Mouse (Mus musculus): ENCODE data around the gene Ankef1. TPM values are rescaled to one million over a fixed set of nuclear protein-coding genes. Genes with fewer than 3 reads are reported as not detected.

Gene Ankef1
- total RNA-seq, 2 experiments from 2014 or later: not detected

DNA sequence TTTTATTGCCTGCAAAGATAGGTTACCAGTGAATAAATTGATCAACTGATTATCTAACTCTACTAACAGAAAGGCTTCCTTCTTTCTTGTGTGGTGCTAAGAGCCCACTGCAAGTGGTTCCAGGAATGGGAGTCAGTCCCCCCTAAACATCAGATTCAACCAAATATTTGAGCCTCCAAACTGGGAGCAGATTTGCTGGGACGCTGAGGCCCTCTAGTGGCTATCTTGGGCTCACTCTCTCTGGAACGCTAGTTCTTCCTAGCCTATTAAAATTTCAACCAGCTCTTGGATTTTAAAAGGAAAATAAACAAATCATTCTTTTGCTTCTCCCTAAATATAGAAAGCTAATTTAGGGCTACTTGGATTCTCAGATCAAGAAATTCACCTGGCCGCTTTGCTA is 94.7 kb downstream of the Ankef1 start:
- no peak; the same call in 1 of the 2 replicates for ATAC-seq (replicated peaks; ENCODE audit: low FRiP score, low TSS enrichment, poor library complexity, severe bottlenecking)

- ATAC-seq (replicated peaks; ENCODE audit: low FRiP score, low TSS enrichment, poor library complexity, severe bottlenecking): no peak
Measured at GRCm38 (mm10) chr2:136598743-136599142, 97.0 kb downstream of the Ankef1 start.

DNA sequence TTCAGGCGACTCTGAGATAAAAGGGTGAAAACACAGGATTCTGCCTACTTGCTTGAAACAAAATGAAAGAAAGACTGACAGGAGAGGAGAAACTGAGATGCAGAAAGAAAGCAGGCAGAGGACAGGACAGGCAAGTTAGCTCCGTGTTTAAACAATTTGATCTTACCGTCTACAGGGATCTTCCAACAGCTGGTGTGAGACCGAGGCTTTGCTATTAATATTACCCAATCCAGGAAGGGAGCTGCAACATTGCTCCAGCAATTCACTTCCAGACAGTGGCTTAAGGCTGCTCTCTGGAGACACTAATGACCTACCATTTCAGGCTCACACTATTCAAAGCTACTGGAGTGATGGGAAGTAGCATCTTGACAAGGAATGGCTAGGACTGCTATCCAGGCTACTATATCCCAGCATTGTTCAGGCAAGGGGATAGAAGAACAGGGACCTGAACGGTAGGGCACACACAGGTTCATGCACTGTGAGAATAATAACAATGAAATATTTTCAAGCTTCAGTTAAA is 99.0 kb downstream of the Ankef1 start:
- no peak for ATAC-seq (replicated peaks; ENCODE audit: low FRiP score, low TSS enrichment, poor library complexity, severe bottlenecking)

DNA sequence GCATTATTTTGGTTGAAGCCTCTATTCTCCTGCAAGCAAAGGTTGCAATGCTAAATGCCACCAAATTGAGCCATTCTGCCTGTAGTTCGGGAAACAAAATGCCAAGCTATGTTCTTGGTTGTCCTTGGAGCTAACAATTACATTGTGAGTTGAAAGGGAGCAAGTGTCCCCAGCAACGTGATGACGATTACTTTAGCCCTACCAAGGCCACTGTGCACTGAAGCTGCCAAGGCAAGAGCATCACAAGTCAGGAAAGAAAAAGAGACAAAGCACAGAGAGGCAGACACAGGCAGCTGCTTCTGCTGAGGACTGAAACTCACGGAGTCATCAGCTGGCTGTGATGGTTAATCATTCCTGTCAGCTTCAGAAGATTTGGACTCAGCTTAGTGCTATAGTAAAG is 99.5 kb downstream of the Ankef1 start:
- no peak for ATAC-seq (replicated peaks; ENCODE audit: low FRiP score, low TSS enrichment, poor library complexity, severe bottlenecking)

Other genes with a start within 250 kb of the Ankef1 start
- not detected in 2 replicates for gene Pak7, start 113.9 kb upstream of the Ankef1 start, total RNA-seq (2014; fragmentation: Nextera tagmentation)
- not detected in 2 replicates for gene Pak7, start 113.9 kb upstream of the Ankef1 start, total RNA-seq (2017)
- gene Snap25, start 211.5 kb downstream of the Ankef1 start, total RNA-seq (2014; fragmentation: Nextera tagmentation): not detected in 2 replicates
- not detected in 2 replicates for gene Snap25, start 211.5 kb downstream of the Ankef1 start, total RNA-seq (2017)

Data from megakaryocyte-erythroid progenitor cell, adult 5-6 weeks (primary cell).